Mouse (Mus musculus) stomach, embryonic 15.5 days (tissue): Measurements from ENCODE around the gene Fancb. TPM values are rescaled to one million over a fixed set of nuclear protein-coding genes. Genes with fewer than 3 reads are reported as not detected.

Source experiments
- ATAC-seq: fragments of 200-750 bp; cut with Nextera tagmentation; 2 replicates; pipeline ENCODE4 v1.8.0; 2017; ENCODE audit warnings: low read depth, moderate number of reproducible peaks, moderate TSS enrichment; ENCODE audit not compliant: insufficient read depth, low FRiP score
- H3K27ac ChIP-seq: fragments of 300-500 bp; sonication (generic); 2 replicates; pipeline ENCODE4 v1.5.1; 2015; ENCODE audit warnings: mild to moderate bottlenecking, inconsistent platforms
- H3K27me3 ChIP-seq: fragments of 300-500 bp; sonication (generic); replicated peaks from 2 replicates; pipeline ENCODE4 v1.6.1; 2015; ENCODE audit warnings: inconsistent platforms
- H3K36me3 ChIP-seq: fragments of 300-500 bp; sonication (generic); 2 replicates; pipeline ENCODE4 v1.6.1; 2015; ENCODE audit warnings: inconsistent platforms
- H3K4me1 ChIP-seq: fragments of 300-500 bp; sonication (generic); 2 replicates; pipeline ENCODE4 v1.6.1; 2015; ENCODE audit warnings: inconsistent platforms
- H3K4me2 ChIP-seq: fragments of 300-500 bp; sonication (generic); 2 replicates; pipeline ENCODE4 v1.6.1; 2015; ENCODE audit warnings: mild to moderate bottlenecking, inconsistent platforms
- H3K4me3 ChIP-seq: fragments of 300-500 bp; sonication (generic); replicated peaks from 2 replicates; pipeline ENCODE4 v1.5.1; 2015; ENCODE audit warnings: inconsistent platforms
- H3K9ac ChIP-seq: fragments of 300-500 bp; sonication (generic); 2 replicates; pipeline ENCODE4 v1.6.1; 2015; ENCODE audit warnings: inconsistent platforms
- H3K9me3 ChIP-seq: fragments of 300-500 bp; sonication (generic); 2 replicates; pipeline ENCODE4 v1.6.1; 2016; ENCODE audit warnings: inconsistent platforms
- WGBS: fragments of 180-500 bp; shearing (Covaris S2); methylation state at CpG from one replicate; pipeline ENCODE4 v1.1.7; 2015; 5-methylcytosine and 5-hydroxymethylcytosine counted together
- polyA plus RNA-seq: library from polyadenylated mRNA; unstranded; fragments of >200 nt; fragmentation: Nextera tagmentation; extraction: Ambion mirVana; gene quantifications from 2 replicates; pipeline ENCODE4 v1.2.1, GENCODE M21; 2015

Gene Fancb
- polyA plus RNA-seq = 10.3 and 11.2 TPM in 2 replicates

DNA sequence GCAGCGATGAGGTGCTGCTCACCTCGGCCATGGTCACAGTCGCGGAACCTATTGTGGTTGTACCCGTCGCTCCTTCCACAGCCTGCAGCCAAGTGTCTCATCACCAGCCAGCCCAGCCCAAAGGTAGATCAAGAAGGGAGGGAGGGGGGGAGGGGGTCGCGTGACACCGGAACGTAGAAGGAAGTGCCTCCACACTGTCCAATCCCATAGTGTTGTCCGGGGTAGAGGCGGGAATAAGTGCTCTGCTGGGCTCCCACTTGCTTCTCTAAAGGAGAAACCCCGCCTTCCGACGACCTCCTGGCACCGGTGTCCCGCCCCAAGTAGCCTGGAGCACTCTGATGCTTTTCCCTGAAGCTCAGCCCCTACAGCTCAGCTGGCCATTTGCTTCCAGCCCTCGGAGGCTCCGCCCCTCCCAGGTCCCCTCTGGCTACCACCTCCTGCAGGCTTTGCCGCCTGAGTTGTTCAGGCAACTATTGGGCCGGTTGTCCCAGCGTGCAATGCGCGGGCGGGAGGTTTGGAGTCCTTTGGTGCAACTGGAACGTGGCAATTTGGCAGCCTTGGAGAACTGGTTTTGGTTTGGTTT, at the start of gene Fancb, which contains the start of gene Mospd2:
Gene Fancb (plus strand): TSS at position 400 of the 583 bp plus-strand sequence.
Gene Mospd2 (minus strand): TSS at position 183 of the 583 bp plus-strand sequence.
- WGBS = 17% methylated on average over 26 of the region's 26 CpGs

DNA sequence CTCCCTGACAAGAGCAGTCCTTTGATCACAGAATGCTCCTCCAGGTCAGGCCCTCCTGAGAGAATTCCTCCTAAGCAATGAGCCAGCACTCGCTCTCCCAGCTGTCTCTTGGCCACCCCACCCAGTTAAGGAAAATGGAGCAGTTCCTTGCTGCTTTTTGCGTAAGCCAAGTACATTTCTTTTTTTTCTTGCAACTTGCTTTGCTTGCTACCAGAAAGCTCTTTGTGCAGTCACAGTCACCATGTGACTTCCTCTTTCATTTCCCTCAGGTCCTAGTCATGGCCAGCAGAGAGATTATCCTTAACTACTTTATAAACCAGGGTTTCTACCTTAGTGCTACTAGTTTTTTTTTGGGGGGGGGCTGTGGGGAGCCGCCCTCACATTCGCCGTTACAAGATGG, 38.9 kb upstream of the Fancb start:
- H3K27me3 ChIP-seq = no peaks in the 10 kb centered on the region
- WGBS = 92% methylated on average over 5 of the region's 5 CpGs
- H3K36me3 ChIP-seq = no peaks in the 10 kb centered on the region
- H3K4me3 ChIP-seq = no peak overlapping the region
- H3K9me3 ChIP-seq = no peaks in the 10 kb centered on the region
- no peak overlapping the region for H3K4me2 ChIP-seq
- H3K4me1 ChIP-seq = no peaks in the 10 kb centered on the region
- no peak for ATAC-seq
- H3K27ac ChIP-seq = no peak overlapping the region
- H3K9ac ChIP-seq = no peak overlapping the region

More for the DNA sequence above, at the start of gene Fancb, which contains the start of gene Mospd2:
- H3K27ac ChIP-seq = peak within 1 kb of the TSS; percentile 54; the same call in 1 of the 2 replicates
- no peaks in the 10 kb centered on the region for H3K27me3 ChIP-seq
- no peaks in the 10 kb centered on the region for H3K36me3 ChIP-seq
- peak within 1 kb of the TSS; percentile 51 for H3K4me2 ChIP-seq
- H3K9ac ChIP-seq = no peak within 1 kb of the TSS; the same call in 1 of the 2 replicates
- H3K9me3 ChIP-seq = no peaks in the 10 kb centered on the region
- H3K4me3 ChIP-seq = peak within 1 kb of the TSS; percentile 58
- H3K4me1 ChIP-seq = no peaks in the 10 kb centered on the region
- peak; percentile 99 for ATAC-seq

DNA sequence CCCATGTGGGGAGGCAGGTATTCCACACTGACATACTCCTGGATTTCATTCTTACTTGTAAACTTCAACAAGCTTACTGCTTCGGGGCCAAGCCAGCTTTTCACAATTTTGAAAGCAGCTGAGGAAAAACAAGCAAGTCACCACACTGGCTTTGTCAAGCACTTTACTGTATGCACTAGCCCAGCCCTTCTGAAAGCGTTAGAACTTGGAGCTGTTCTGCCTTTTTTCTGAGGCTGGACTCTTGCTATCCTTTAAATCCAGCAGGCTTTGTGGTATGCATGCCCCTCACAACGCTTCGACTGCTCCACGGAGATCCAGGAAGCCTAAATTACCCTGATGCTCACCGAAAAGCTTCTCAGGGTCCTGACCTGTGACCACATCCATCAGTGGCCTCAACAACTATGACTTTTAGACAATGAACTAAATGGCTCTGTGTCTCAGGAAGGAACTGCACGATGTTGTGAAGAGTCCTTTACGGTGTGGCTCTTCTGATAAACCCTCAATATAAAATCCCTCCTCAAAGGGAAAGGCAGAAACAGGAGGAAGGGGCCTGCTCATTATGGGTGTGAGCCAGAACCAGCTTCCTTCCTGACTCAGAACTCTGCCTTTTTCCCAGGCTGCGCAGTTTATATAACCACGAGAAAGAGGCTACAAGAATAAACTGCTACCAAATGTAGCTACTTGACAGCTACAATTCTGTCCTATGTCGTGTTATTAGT, 28.4 kb upstream of the Fancb start:
- H3K4me3 ChIP-seq = no peak overlapping the region
- H3K27me3 ChIP-seq = no peaks in the 10 kb centered on the region
- H3K27ac ChIP-seq = no peak overlapping the region
- H3K36me3 ChIP-seq = no peaks in the 10 kb centered on the region
- no peak for ATAC-seq
- no peaks in the 10 kb centered on the region for H3K9me3 ChIP-seq
- no peak overlapping the region for H3K4me2 ChIP-seq
- 62% methylated on average over 11 of the region's 11 CpGs for WGBS
- H3K4me1 ChIP-seq = no peaks in the 10 kb centered on the region
- H3K9ac ChIP-seq = no peak overlapping the region

DNA sequence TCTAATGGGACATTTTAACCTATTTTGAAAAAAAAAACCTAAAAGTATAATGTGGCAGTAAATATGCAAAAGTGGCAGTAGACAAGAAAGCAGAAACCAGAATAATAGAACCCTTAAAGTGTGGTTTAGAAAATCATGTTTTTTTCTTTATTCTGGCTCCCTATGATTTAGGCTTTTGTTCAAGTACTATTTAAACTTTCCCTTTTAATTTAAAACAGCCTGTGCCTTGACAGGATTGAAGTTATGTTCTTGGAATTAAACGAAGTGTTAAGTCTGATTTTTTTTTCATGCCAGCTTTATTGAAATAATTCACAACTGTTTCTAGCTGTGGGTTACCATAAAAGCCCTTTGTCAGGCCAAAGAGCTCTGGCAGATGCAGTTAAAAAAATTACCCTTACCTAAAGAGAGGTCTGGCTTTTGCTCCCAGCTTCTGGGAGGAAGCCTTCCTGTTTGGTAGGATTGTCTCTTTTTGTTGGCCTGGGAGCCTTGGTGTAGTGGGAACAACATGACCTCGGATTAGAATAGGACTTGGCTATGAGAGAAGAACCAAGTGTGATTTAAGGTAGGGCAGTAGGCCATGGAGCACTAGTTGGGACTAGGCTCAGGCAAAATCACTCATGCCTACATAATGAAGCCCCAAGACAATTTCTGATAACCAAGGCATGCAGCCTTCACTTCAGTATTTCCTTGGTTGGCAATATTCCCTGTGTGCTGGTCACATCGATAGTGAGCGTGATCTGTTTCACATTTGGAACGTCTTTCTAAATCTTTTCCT, 27.6 kb upstream of the Fancb start:
- 71% methylated on average over 5 of the region's 5 CpGs for WGBS
- H3K4me2 ChIP-seq = no peak overlapping the region
- no peaks in the 10 kb centered on the region for H3K36me3 ChIP-seq
- ATAC-seq = no peak
- H3K27ac ChIP-seq = no peak overlapping the region
- H3K4me1 ChIP-seq = no peaks in the 10 kb centered on the region
- no peaks in the 10 kb centered on the region for H3K9me3 ChIP-seq
- no peaks in the 10 kb centered on the region for H3K27me3 ChIP-seq
- no peak overlapping the region for H3K9ac ChIP-seq
- H3K4me3 ChIP-seq = no peak overlapping the region

DNA sequence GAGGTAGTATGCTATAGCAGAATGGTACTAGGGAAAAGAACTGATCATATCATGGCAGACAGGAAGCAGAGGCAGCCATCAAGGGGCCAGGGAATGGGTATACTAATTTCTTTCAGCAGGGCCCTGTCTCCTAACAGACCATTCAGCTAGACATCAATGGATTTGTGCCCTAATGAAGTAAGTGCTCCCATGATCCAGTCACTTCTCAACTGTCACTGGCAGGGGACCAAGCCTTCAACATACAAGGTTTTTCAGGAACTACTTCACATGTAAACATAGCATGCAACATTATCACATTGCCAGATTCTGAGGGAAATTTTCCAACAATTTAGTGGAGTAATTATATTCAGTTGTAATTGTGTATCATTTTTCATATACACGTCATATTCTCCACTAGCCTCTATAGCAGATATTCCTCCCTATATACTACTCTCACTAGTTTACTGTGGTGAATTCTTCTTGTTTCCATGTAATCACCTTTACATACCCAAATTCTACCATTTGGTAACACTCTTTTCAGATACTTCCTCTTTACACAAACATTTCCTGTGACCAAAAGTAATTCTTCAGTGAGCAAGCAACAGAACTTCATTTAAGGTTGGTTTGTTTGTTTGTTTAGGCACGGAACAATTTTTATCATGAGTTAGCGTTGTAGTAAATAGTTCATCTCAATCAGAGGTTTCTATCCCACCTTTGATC, 14.5 kb upstream of the Fancb start:
- H3K36me3 ChIP-seq = no peaks in the 10 kb centered on the region
- no peak overlapping the region for H3K4me3 ChIP-seq
- no peaks in the 10 kb centered on the region for H3K4me1 ChIP-seq
- H3K9ac ChIP-seq = no peak overlapping the region
- H3K27ac ChIP-seq = no peak overlapping the region
- ATAC-seq = no peak
- H3K9me3 ChIP-seq = no peaks in the 10 kb centered on the region
- 78% methylated on average over 3 of the region's 3 CpGs for WGBS
- H3K4me2 ChIP-seq = no peak overlapping the region
- H3K27me3 ChIP-seq = no peaks in the 10 kb centered on the region

DNA sequence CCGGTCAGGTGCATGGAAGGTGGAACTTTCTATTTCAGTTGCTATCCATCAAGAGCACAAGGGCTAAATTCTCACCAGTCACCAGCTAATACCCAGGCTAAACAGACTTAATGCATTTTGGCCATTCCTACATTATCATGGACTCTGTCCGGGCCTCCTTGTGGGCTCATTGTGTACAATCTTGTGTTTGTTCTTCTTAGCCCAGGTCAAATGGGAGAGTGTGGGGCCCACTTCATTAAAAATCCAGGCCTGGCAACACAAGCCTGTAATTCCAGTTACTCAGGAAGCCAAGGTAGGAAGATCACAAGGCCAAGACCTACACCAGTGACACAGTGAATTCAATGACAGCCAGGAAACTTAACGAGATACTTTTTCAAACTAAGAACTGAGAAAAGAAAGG, 9.2 kb upstream of the Fancb start:
- peak; percentile 70 for ATAC-seq
- WGBS = 78% methylated on average over 3 of the region's 3 CpGs
- H3K4me2 ChIP-seq = no peak overlapping the region
- no peaks in the 10 kb centered on the region for H3K9me3 ChIP-seq
- no peaks in the 10 kb centered on the region for H3K27me3 ChIP-seq
- H3K4me1 ChIP-seq = no peaks in the 10 kb centered on the region
- H3K36me3 ChIP-seq = no peaks in the 10 kb centered on the region
- no peak overlapping the region for H3K4me3 ChIP-seq
- no peak overlapping the region for H3K27ac ChIP-seq
- H3K9ac ChIP-seq = no peak overlapping the region

DNA sequence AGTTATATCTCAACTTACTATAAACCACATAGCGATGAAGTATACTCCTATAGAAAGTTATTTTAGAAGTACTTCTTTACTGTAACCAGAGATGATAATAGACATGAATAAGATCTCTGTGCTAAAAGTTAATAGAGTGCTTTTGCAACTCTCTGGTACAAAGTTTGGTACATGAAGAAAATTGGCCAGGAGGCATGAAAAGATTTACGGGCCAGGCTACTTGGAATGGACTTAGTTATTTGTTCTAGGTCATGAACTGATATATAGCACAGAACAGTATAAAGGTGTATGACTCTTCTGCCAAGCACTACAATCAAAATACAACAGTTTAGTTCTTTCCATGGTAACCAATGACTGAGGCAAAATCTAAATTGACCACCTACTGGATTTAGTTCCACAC, 1.5 kb upstream of the Fancb start:
- H3K9ac ChIP-seq = no peak overlapping the region
- no peaks in the 10 kb centered on the region for H3K4me1 ChIP-seq
- H3K27me3 ChIP-seq = no peaks in the 10 kb centered on the region
- no peak for ATAC-seq
- no peak overlapping the region for H3K27ac ChIP-seq
- peak overlapping the region; percentile 51 for H3K4me2 ChIP-seq
- H3K9me3 ChIP-seq = no peaks in the 10 kb centered on the region
- no peaks in the 10 kb centered on the region for H3K36me3 ChIP-seq
- peak overlapping the region; percentile 58; the same call in 1 of the 2 replicates for H3K4me3 ChIP-seq
- 93% methylated on average over 2 of the region's 2 CpGs for WGBS

DNA sequence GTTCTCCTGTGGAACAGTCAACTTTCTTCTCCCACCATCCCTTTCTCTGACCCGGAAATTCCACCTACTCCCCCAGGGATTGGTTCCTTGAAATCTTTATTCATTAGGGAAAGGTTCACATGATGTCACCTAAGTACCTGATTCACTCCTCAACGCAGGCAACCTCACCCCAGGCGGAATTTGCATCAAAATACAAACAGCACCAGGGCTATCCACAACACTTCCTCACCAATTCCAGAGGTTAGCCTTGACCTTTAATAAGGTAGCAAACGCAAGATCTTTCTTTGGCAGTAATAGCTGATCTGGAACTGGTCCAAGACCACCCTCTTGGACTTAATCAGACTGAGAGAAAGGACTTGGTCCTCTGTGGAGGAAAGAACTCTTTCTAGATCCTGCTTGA, 22.7 kb downstream of the Fancb start:
- no peak overlapping the region for H3K4me3 ChIP-seq
- 36% methylated on average over 4 of the region's 4 CpGs for WGBS
- no peaks in the 10 kb centered on the region for H3K4me1 ChIP-seq
- no peak for ATAC-seq
- no peaks in the 10 kb centered on the region for H3K27me3 ChIP-seq
- H3K36me3 ChIP-seq = no peaks in the 10 kb centered on the region
- no peak overlapping the region for H3K4me2 ChIP-seq
- no peaks in the 10 kb centered on the region for H3K9me3 ChIP-seq
- no peak overlapping the region for H3K27ac ChIP-seq
- H3K9ac ChIP-seq = no peak overlapping the region

DNA sequence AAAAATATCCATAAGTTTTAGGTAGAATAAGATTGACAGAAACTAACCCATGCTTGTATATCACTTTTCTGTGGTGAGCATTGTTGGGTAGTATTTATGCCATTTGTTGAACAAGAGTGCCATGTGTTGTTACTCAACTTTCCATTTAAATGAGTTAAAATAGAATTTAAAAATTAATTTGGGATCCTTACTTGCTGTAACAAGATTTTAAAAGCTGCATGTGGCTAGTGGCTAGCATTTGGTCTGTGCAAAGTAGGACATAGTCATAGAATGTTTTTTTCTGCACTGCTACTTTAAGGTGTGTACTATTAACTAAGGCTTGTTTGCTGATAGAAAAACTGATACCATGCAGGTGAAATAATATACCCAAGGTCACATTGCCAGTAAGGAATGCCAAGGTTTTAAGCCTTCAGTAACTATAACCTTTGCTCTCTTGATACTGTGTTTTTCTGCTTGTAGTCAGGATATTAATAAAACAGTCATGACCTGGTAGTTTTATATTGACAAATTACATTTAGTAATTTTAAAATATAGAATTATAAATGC, 24.5 kb downstream of the Fancb start, which contains the start of gene Gm17604:
Gene Gm17604 (minus strand): TSS at position 51 of the 546 bp plus-strand sequence.
- no peak within 1 kb of the TSS for H3K27ac ChIP-seq
- H3K27me3 ChIP-seq = no peaks in the 10 kb centered on the region
- no peak within 1 kb of the TSS for H3K4me2 ChIP-seq
- H3K36me3 ChIP-seq = no peaks in the 10 kb centered on the region
- no peaks in the 10 kb centered on the region for H3K9me3 ChIP-seq
- H3K9ac ChIP-seq = no peak within 1 kb of the TSS
- H3K4me3 ChIP-seq = no peak within 1 kb of the TSS
- ATAC-seq = no peak
- no peaks in the 10 kb centered on the region for H3K4me1 ChIP-seq
